Mouse (Mus musculus): ENCODE measurements around the gene Il24. TPM values are rescaled to one million over a fixed set of nuclear protein-coding genes. Genes with fewer than 3 reads are reported as not detected.

Il24 gene
- total RNA-seq, 4 experiments from 2014 or later = not detected

DNA sequence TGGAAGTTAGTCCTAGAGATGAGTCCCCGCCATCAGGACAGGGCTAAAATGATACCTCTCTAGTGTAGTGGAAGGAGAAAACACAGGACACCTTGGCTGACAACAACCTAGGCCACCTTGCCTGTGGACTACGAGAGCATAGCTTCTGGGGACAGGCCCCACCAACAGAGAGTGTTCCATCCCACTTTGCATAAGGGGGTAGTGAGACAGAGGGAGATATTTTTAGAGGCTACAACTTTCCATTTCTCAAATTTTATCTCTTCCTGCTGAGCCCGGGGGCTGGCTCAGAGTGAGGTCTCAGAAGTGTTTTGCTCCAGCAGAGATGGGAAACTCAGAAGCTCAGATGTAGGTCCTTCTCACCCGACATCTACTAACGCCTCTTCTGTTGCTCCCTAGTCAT lies 36.8 kb downstream of the Il24 start:
- no peak for DNase-seq

DNA sequence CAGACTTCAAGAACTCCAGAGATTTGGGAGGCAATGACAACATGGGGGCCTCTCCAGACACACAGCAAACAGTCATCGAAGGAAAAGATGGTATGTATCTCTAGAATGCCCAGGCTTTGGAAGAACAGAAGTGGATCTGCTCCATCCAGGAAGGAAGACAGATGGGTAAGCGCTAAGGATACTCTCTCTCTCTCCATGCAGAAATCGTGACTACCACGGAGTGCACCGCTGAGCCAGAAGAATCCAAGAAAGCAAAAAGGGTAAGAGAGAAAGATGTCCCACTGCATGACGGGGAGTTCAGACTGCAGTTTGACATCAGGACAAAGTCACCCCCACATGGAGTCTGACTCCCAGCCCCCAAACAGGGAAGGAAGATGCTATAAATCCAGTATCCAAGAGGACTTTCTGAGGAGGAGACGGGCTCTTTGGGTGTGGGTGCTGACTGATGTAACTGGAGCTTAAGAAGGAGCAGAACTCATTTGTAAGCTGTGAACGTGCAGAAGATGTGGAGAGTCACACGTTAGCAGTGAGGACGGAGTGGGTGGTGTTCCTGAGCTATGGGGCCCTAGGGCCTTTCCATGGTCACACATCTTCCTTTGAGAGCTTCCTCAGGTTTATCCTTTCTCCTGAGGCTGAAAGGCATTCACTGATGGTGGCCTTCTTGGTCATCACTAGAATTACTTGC lies 37.6 kb downstream of the Il24 start:
- DNase-seq = no peak

DNA sequence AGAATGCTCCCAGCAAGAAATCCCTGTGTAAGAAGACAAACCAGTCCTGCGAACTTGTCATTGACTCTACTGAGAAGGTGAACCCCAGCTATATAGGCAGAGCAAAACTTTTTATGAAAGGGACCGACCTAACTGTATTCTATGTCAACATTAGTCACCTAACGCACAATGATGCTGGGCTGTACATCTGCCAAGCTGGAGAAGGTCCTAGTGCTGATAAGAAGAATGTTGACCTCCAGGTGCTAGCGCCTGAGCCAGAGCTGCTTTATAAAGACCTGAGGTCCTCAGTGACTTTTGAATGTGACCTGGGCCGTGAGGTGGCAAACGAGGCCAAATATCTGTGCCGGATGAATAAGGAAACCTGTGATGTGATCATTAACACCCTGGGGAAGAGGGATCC lies 42.7 kb downstream of the Il24 start:
- DNase-seq = no peak

DNA sequence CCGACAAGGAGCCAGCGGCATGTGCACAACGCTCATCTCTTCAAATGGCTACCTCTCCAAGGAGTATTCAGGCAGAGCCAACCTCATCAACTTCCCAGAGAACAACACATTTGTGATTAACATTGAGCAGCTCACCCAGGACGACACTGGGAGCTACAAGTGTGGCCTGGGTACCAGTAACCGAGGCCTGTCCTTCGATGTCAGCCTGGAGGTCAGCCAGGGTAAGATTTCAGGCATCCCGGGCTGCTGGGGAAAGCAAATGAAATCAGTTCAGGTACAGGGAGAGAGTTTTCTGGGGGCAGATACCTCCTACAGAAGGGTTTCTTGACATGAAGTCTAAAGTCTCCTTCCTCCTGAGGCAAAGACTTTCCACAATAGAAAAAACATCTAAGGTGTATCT lies 45.6 kb downstream of the Il24 start:
- DNase-seq = no peak

DNA sequence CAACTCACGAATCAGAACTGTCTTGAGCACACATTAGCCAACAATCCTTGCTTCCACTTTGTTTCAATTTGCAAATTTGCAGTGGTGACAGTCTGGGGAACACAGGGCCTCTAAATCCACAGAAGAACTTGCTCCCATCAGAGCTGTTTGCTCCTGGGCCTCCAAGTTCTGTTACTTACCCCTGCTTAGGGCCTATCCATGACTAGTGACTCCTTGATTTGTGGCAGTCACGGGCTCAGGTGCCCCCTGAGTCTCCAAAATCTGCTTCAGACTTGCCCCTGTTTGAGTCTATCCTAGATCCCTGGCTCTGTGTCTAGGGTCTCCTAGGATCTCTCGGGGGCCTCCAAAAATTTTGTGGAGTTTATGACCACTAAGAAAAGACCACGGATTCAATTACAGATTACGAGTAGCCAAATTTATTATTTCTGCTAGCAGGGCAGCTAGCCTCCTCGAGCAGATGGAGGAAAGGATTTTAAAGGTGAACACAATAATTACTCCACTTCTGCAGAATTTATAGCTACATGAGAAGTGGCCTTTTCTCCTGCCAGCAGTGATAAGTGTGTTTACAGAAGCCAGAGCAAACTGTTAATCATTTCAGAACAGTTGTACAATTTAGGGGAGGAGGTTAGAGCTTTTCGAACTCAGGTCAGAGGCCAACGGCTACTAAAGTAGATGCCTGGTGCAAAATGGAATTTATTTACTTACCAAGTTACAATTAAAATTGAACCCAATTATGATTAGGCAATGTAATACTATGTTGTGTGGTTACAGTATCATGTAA lies 46.5 kb downstream of the Il24 start:
- no peak for DNase-seq

DNA sequence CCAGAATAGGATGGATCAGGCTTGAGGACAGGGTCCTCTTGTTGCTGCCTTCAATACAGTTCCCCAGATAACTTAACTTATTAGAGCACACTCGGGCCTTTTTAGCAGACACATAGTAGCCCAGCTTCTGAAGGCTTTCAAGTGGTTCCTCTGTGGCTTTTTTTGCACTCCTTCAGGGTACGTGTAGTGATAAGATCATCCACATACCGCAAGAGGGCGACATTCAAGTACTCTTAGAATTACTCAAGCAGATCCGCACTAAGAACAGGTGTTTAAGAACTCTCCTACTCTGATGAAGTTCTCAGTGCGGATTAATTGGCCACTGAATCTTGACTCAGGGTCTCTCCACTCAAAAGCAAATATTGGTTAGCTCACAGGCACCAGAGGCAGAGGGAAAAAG lies 49.0 kb downstream of the Il24 start:
- no peak for DNase-seq

DNA sequence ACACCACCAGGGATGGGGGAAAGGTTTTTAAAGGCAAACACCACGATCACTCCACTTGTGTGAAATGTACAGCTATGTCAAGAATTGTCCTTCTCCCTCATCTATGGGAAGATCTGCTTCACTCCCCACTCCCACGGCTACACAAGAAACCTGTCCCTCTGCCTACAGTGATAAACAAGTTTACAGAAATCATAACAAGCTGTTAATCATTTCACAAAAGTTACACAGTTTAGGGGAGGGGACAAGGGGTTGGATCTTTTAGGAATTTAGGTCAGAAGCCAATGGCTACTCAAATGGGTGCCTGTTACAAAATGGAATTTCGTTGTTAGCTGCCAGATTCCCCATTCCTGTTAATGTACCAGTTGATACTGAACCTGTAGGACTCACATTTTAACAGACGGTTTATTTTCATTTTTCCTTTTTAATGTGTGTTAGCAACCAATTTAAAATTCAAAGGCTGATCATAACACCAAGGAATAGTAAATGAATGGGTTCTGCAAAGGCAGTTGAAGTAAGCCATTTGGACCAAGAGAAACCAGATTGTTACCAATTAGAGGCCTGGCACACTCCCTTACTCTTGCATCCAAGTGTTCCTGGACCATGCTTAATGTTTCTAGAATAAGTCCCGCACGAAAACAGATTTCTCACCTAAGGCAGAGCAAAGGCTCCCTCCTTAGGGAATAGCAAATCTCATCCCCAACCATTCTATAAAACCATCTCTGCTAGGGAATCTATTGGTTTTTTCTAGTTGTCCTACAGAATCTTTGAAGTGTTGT lies 51.9 kb downstream of the Il24 start:
- no peak for DNase-seq

DNA sequence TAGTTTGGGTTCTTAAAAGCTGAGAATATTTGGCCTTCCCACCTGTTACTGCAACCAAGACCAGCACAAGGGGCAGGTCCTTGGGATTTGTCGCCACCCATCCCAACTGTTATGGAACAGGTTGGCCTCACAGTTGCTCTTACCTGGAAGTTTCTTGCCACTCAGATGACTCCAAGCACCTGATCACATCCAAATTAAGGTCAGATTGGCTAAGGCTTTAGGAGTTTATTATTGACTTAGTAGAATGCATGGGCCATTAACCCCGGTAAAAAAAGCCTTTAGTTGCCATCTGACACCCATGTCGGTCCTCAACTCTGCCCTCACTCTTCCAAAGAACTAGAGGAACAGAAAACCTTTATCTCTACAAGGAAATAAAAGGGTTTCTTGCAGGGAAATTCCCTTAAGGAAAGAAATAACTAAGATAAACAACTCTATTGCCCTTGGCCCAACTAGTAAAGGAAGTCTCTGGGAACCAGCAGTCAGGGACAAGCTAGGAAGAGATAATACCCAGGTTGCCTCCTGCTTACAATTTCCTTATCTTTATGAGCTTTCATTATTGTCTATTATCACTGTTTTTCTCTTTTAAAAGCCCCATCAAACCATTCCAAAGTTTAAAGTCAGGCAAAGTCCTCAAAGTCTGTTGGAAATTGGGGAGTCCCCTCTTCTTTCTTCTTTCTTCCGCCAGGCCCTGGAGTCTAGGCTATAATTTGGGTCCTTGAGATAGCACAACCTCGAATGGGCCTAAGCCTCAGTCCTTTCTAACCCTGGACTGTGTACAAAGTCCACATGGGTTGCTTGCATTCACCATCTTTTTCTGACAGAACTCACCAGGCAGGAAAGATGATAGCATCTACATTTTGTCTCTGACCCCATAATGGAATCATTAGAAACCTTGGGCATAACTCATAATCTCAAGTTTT lies 54.8 kb downstream of the Il24 start:
- no peak for DNase-seq

Other genes starting within 250 kb of the Il24 start
- gene C4bp, start 225.8 kb downstream of the Il24 start, total RNA-seq (2022) = under 1 TPM in 1 of 4 experiments, not detected in 3; 0.32 TPM
- gene Gm29427, start 171.7 kb downstream of the Il24 start, total RNA-seq (2022) = under 1 TPM in 2 of 4 experiments, not detected in 2; 0.31 to 0.35 TPM
- 10 to 100 TPM in 2 of 4 experiments, 1 to 10 TPM in 2; 7.8 to 16.6 (median 11.6) TPM for gene Yod1, start 170.1 kb downstream of the Il24 start, total RNA-seq (2022)
- gene Pfkfb2, start 158.2 kb downstream of the Il24 start, total RNA-seq (2022) = 100 to 1,000 TPM in 1 of 4 experiments, 10 to 100 TPM in 3; 29.4 to 107 (median 61.6) TPM
- gene AA986860, start 155.5 kb downstream of the Il24 start, total RNA-seq (2022) = 10 to 100 TPM in 2 of 4 experiments, 1 to 10 TPM in 2; 3.7 to 16.2 (median 8.1) TPM
- gene Fcamr, start 86.6 kb downstream of the Il24 start, total RNA-seq (2022) = under 1 TPM in 1 of 4 experiments, not detected in 3; 0.22 TPM
- under 1 TPM; 0.09 to 0.51 (median 0.35) TPM for gene Pigr, start 60.8 kb downstream of the Il24 start, total RNA-seq (2022)
- 1 to 10 TPM in 1 of 4 experiments, under 1 TPM in 3; 0.70 to 1.0 (median 0.77) TPM for gene Fcmr, start 21.8 kb downstream of the Il24 start, total RNA-seq (2022)
- gene Il20, start 24.0 kb upstream of the Il24 start, total RNA-seq (2022) = not detected
- gene Il19, start 52.7 kb upstream of the Il24 start, total RNA-seq (2022) = not detected
- gene Il10, start 132.4 kb upstream of the Il24 start, total RNA-seq (2022) = under 1 TPM in 1 of 4 experiments, not detected in 3; 0.30 TPM
- 100 to 1,000 TPM; 155 to 174 (median 159) TPM for gene Mapkapk2, start 210.4 kb upstream of the Il24 start, total RNA-seq (2022)